Mouse (Mus musculus): ENCODE measurements at regions not wholly inside any gene's neighbourhood (a gene's known extent, or its start where the extent isn't known, plus 50 kb on each side); places are given as distances from the start of the nearest gene placed in this dataset.

DNA sequence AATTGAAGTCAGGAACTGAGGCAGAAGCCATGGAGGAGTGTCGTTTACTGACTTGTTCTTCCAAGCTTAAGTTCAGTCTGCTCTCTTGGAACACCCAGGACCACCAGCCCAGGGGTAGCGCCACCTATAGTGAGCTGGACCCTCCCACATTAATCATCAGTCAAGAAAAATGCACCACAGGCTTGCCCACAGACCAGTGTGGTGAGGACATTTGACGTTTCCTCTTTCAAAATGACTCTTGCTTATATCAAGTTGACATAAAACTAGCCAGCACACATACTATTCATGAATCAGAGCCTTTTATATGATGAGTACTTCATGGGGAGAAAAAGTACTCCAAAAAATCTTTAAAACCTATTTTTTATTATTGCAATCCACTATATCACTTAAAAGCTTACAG is 69.7 kb upstream of the Paip1 start:
- no peak for DNase-seq (ENCODE audit: low spot score)

DNA sequence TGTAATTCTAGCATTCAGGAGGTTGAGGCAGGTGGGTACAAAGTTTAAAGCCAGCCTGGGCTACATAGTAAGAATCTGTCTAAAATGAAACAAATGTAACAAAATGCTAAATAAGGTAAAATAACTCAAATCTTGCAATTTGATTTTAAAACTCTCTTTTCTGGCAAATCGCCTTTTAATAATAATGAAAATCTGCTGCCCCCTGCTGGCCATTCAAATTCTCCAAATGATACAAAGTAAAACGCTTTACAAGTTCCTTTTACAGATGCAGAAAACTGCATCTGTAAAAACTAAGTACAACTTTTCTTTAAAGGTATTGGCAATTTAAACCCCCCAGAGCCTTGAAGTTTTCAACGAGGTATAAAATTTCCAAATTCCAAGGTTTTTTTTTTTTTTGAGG is 65.0 kb upstream of the Paip1 start:
- DNase-seq (ENCODE audit: low spot score) = no peak

DNA sequence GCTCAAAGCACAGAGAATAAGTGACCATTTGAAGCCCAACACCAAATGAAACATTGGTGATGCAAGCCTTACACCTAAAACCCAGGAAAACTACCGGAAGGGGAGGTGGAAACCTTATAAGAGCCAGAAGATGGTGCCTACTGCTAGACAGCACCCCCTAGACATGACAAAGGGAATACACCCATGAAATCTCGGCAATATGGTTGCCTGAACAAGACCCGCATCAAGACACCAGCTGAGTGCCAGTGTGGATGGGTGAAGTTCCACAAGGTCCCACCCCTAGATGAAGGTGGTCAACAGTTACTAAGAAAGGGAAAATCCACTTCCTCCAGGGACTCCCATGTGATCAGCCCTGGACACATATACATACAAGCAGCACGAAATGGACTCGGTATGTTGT is 64.2 kb upstream of the Paip1 start:
- DNase-seq (ENCODE audit: low spot score) = no peak

DNA sequence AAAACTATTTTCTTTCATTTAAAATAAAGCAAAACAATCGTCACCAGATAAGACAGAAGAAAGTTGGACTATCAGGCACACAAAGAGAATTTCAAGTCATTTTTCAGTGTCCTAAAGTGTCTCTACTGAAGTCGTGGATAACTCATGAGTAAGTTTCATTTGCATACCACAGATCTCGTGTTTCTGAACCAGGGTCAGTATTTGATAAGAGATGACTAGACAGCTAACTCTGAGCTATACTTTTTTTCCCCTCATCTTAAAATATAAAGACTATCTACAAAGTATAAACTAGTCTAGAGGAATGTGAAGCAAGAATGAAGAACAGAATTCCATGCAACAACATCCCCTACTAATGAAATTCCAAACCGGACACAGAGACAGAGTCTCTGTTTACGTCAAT is 60.9 kb upstream of the Paip1 start:
- no peak for DNase-seq (ENCODE audit: low spot score)

DNA sequence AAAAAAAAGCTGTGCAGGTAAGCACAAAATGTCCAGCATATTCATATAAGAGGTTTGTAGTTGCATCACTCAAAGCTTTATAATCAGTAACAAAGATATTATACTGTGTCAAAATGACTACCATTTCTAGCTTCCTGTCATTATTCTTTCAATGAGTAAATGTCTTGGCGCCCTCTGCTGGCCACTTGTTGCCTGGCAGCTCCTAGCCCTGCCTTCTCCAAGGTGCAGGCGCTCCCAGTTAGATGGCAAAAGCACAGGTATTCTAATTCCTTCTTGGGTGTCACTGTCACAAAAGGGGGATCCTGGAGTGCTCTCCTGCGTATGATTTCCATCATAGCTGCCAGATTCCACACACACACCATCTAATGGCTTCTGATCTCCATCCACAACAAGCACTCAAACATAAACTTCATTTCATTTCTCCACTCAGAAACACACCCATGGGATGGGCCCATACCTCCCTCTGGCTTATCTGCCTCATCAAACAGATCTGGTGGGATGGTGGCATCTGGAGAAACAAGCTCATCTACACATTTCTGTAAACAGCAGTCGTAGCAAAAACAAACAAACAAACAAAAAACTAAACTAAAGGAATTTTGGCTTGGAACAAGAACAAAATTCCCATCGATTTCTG is 49.9 kb upstream of the Paip1 start:
- DNase-seq (ENCODE audit: low spot score) = peak; percentile 84
